Mouse (Mus musculus): ENCODE data around the gene Foxf1. TPM values are rescaled to one million over a fixed set of nuclear protein-coding genes. Genes with fewer than 3 reads are reported as not detected.

The Foxf1 gene
- total RNA-seq (2021): under 1 TPM; 0.50 to 0.66 TPM

DNA sequence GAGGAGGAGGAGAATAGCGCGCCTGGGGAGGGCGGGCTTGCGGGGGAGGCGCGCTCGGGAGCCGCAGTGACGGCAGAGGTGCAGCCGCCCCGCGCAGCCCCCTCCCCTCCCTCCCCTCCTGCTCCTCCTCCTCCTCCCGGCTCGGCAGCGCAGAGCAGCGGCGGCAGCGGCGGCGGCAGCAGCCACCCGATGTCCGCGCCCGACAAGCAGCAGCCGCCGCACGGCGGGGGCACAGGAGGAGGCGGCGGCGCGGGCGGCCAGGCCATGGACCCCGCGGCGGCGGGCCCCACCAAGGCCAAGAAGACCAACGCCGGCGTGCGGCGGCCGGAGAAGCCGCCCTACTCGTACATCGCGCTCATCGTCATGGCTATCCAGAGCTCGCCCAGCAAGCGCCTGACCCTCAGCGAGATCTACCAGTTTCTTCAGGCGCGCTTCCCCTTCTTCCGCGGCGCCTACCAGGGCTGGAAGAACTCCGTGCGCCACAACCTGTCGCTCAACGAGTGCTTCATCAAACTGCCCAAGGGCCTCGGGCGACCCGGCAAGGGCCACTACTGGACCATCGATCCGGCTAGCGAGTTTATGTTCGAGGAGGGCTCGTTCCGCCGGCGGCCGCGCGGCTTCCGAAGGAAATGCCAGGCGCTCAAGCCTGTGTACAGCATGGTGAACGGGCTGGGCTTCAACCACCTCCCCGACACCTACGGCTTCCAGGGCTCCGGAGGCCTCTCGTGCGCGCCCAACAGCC, at the start of gene Foxf1:
Gene Foxf1, plus strand, starts transcription at position 177 of the 742 bp plus-strand sequence.
- DNase-seq: no peak

DNA sequence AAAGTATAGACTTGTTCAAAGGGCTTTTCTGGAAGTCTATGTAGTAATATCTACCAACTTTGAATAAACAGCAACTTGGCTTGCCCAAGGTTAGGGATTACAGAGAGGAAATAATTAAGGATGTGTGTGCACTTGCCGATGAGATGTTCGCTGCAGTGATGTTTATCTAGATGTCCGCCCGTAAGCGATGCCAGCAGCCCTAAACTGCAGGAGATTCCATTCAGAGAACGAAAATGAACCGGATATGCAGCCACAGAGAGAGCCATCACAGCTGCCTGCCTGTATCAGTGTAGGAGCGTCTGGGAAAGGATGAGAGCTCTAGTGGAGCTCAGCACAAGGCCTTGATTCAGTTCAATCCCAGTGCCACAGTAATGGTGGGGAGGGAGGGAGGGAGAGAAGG, 48.6 kb upstream of the Foxf1 start:
- no peak for DNase-seq

DNA sequence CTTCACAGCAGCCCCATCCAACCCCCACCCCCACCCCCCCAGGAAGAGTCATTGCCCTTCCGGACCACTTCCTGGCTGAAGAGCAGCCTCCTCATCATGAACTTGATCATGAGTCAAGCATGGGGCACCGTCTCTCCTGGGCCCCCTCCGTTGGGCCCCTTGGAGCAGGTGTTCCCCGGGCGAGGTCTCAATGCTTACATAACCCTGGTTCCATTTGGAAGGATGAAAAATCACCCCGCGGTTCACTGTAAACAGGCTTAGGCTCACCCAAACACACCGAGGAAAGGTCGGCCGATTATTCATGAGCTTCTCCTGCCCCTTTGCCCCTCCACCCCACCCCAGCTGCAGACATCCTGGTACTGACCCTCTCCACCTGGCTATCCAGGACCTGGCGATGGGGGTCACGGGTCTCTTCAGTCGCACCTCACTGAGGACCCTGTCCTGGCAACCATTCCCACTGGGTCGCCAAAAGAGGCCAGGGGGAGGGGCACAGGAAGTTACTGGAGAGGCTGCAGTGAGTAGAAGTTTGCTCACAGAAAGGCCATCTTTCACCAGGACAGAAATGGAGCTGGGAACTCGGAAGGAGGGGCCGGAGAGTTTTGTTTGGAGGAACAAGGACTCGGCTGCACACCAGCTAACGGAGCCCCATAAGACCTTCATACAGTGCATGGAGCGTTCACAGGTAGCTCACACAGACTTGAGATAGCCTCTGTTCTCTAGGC, 40.3 kb upstream of the Foxf1 start:
- DNase-seq: no peak

- no peak for DNase-seq
These were observed 36.7 kb upstream of the Foxf1 start for GRCm38 (mm10) chr8:121047441-121047840.

- no peak for DNase-seq
These were observed 26.1 kb upstream of the Foxf1 start for GRCm38 (mm10) chr8:121058081-121058480.

- peak in 1 of 2 experiments; percentile 26 for DNase-seq
These were observed 25.1 kb upstream of the Foxf1 start for GRCm38 (mm10) chr8:121059098-121059497.

DNA sequence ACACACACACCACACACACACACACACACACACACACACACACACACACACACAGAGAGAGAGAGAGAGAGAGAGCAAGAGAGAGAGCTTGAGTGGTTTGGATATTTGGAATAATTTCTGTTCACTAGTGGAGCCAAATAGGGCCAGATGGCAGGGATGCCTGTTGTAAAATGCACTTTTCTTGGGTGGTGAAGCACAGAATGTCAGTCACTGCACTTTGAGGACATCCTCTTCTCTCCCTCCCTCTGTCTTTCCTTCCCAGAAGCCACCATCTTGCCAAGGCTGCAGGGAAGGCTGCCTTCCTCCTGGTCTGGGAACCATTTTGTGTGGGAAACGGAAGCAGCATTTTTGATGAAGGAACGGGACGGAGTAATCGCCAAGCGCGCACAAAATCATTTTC, 21.7 kb upstream of the Foxf1 start:
- DNase-seq: peak; percentile 16 to 47

GRCm38 (mm10) chr8:121063649-121064048, 20.5 kb upstream of the Foxf1 start:
- no peak for DNase-seq

- DNase-seq: no peak
These were observed 12.7 kb upstream of the Foxf1 start for GRCm38 (mm10) chr8:121071454-121071853.

GRCm38 (mm10) chr8:121072406-121073130, 11.6 kb upstream of the Foxf1 start:
- no peak for DNase-seq

GRCm38 (mm10) chr8:121073174-121074107, 10.7 kb upstream of the Foxf1 start:
- DNase-seq: no peak

- DNase-seq: no peak
These were observed 9.9 kb upstream of the Foxf1 start for GRCm38 (mm10) chr8:121074108-121074847.

DNA sequence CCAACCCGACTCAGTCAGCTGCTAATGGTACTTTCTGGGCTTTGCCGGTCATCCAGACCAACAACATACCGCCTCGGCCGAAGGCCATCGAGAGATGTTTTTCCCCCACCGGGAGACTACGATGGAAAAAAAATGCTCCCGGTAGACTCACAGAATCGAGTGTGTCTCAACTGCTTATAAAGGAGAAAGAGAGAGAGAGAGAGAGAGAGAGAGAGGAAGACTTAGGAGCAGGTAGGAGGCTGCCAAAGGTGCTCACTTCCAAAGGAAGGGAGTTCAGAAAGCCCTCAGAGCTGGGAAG, 9.4 kb upstream of the Foxf1 start:
- no peak for DNase-seq

DNA sequence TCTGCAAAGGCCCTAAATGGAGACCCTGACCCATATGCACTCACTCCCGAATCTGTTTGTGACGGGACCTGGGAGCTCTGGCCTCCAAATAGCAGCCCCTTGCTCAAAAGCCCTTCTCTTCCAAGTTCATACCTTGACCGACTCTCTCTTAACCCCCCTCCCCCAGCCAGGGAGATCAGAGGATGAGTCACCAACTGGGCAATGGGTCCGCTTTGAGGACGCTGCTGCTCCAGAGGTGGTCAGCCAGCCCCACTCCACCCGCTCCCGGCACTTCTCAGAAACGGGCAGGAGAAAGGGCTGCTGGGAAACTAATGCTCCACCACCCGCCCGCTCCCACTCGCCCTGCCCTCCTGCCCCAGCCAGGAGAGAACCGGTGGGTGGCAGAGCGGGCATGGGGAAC, 8.2 kb upstream of the Foxf1 start:
- DNase-seq: no peak

DNA sequence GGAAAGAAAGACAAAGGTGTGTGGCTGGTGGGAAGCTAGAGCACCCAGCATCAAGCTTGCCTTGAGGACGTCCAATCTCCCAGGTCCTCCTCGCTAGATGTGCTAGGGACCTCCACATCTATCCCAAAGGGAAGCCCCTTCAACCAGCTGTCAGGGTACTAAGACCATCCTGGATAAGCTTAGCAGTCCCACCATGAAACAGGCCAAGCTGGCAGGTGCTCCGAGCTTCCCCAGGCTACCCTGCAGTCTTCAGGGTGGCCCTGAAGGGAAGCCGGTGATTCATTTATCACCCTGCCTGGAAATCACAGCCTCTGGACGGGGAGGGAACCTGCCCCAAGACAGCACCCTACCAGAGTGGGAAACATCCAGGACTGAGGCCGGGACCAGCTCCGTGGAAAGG, 7.6 kb upstream of the Foxf1 start:
- DNase-seq: no peak

DNA sequence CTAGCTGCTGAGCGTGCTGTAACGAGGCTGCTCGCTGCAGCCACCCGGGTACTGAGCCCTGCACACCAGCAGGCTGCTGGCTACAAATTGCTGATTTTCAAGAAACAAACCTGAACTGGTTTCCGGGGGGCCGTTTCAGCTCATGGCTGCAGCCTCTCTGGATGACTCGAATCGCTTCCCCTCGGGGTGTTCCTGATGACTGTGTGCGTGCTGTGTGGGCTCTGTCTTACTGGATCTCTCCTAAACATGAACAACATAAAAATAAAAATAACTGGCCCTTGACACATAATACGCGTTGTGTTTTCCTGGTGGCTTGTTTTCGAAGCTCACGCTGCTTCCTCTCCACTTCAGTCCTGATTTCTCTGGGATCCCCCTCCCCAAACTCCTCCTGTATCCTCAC, 5.5 kb upstream of the Foxf1 start:
- no peak for DNase-seq

DNA sequence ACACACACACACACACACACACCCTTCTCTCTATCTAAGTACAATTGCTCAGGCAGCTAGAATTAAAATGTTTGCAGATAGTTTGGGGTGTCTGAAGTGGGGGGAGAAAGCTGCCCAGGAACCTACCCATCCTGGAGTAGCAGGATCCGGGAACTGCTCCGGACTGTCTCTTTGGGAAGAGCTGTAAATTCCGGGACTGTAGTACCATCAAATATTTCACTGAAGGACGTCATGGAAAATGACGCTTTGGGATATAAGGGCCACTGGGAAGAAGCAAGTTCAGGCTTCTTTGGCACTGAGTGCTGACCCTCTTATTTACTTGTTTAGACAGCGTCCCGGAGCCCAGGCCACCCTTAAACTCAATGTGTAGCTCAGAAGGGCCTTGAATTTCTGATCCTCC, 5.0 kb upstream of the Foxf1 start:
- DNase-seq: no peak

GRCm38 (mm10) chr8:121079944-121080343, 4.2 kb upstream of the Foxf1 start:
- DNase-seq: no peak

DNA sequence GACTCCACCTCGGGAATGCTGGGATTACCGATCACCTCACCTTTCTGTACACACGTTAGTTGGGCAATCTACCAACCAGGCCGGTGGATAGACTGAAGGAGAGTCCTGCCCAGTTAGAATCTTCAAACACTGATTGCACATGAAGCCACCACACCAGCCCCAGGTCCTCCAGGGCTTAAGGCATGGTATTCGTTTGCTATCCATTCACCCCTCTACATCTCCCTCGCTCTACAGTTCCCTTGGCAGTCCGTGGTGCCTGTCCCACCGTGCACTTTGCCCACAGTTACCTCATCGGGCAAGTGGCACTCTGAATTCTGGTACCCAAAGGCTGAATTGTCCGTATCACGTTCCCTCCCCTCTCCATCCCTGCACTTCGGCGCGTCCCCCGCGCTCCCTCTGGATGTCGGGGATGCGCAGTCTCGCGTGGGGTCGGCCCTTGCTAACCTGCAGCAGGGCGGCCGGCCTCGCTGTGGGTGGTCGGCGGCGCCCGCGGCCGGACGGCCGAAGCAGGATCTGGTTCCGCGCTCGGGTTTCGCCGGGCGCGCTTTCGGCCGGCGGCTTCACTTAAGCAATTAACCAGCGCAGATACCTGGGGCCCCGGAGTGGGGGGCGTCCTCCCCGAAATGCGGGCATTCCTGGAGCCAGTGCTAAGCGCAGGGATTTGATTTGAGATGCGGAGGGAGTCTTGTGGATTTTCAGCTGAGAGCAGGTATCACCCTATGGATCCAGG, 3.7 kb upstream of the Foxf1 start:
- no peak for DNase-seq

DNA sequence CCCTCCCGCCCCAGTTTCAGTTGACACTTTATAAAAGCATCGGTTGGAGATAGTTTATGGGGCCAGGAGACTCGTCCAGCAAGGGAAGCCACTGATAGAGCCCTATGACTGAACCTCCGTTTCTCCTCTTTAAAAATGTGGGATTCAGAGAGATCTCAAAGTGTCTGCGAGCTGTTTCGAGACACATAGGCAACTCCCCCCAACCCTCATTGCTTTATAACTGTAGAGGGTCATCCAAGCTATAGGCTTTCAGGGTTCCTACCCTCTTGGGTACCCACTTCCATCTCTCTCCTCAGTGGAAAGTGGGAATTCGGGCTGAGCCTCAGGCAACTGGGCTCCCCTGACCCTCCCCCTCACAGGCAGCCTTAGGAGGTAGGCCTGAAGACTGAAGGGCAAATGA, 2.8 kb upstream of the Foxf1 start:
- no peak for DNase-seq

Data from layer of hippocampus, postnatal 36 days (tissue).